28 mouse cellular contexts compared by ENCODE assay signal in the genomic region with DNA sequence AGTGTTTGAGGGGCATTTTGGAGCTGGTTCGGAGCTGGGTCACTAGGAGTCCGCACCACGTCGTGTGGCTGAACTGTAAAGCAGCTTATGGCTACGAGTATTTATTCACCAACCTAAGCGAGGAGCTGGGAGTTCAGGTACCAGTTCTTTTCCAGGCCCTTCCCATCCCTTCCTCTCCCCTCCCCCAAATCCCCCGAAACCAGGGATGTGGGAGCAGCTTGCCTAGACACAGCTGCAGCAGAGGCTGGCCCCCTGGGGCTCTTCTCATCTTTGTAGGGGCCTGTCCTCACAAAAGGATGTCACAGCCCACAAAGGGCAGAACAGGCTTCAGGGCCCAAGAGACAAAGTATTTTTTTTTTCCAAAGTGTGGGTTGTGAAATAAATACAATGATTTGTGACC. TPM values are rescaled to one million over a fixed set of nuclear protein-coding genes. Genes with fewer than 3 reads are reported as not detected.
DNase-seq lines count a peak whose midpoint lies in the region; ATAC-seq lines count a peak whose summit lies in the region.
"Had no signal": no experiment of that assay in that cellular context is flagged by ENCODE, and none has a peak within 500 bp of the region (broad histone marks: within the 10 kb centered on the region; RNA-seq: fewer than 3 reads in every experiment).

No protein-coding gene starts in this region.

- peak; percentile 19 for DNase-seq in embryonic facial prominence, embryonic 14.5 days (ENCODE audit: low spot score)
- DNase-seq in embryonic facial prominence, embryonic 10.5 days (ENCODE audit: low spot score): no peak
- DNase-seq in heart, adult 11 months: peak; percentile 78
- DNase-seq in heart, postnatal 36 days: no peak
- DNase-seq in retina, postnatal 1 day: peak; percentile 35
- no peak for DNase-seq in retina, embryonic 14.5 days (ENCODE audit: low spot score)
- DNase-seq in R1 (ENCODE audit: low read depth, low spot score): peak; percentile 57
- DNase-seq: adrenal gland, adult 2 months; adrenal gland, adult 8-10 months; adrenal gland, postnatal 10 days; adrenal gland, postnatal 14 days; adrenal gland, postnatal 25 days; adrenal gland, postnatal 36 days; B cell, adult 2 months; cerebellum, adult 11 months; cerebellum, adult 11-12 months; cerebellum, adult 18-20 months had no signal

- intact Hi-C loops in heart, postnatal 36 days (cut with DNase I): no loop called here

- H3K9me3 ChIP-seq in embryonic facial prominence, embryonic 14.5 days (ENCODE audit: control insufficient read depth, low read length): no peaks in the 10 kb centered on the region
- no peaks in the 10 kb centered on the region for H3K9me3 ChIP-seq in embryonic facial prominence, embryonic 10.5 days
- no peaks in the 10 kb centered on the region for H3K9me3 ChIP-seq in forebrain, embryonic 12.5 days
- H3K9me3 ChIP-seq: G1E had no signal

- 40% methylated on average over 7 of the region's 7 CpGs for WGBS in embryonic facial prominence, embryonic 14.5 days
- WGBS in embryonic facial prominence, embryonic 10.5 days: 32% methylated on average over 7 of the region's 7 CpGs
- 44% methylated on average over 7 of the region's 7 CpGs for WGBS in forebrain, embryonic 12.5 days

- H3K27ac ChIP-seq in embryonic facial prominence, embryonic 14.5 days (replicated peaks; ENCODE audit: low read depth, low read length): no peak overlapping the region
- H3K27ac ChIP-seq in embryonic facial prominence, embryonic 10.5 days (replicated peaks): no peak overlapping the region
- no peak overlapping the region for H3K27ac ChIP-seq in forebrain, embryonic 12.5 days

- H3K4me1 ChIP-seq in embryonic facial prominence, embryonic 14.5 days (ENCODE audit: control insufficient read depth, insufficient read depth, low read length): no peaks in the 10 kb centered on the region
- H3K4me1 ChIP-seq in embryonic facial prominence, embryonic 10.5 days: no peaks in the 10 kb centered on the region
- no peaks in the 10 kb centered on the region; the same call in 1 of the 2 replicates for H3K4me1 ChIP-seq in forebrain, embryonic 12.5 days

- 0 out of 2 replicates have a peak, but pooled peaks cover 2% of the 10 kb centered on the region for H3K36me3 ChIP-seq in embryonic facial prominence, embryonic 14.5 days (ENCODE audit: control insufficient read depth, insufficient read depth, low read length)
- no peaks in the 10 kb centered on the region for H3K36me3 ChIP-seq in embryonic facial prominence, embryonic 10.5 days (replicated peaks)
- peaks cover 21% of the 10 kb centered on the region for H3K36me3 ChIP-seq in forebrain, embryonic 12.5 days (replicated peaks)

- H3K9ac ChIP-seq in embryonic facial prominence, embryonic 14.5 days (ENCODE audit: low read depth, low read length): no peak overlapping the region
- H3K9ac ChIP-seq in forebrain, embryonic 12.5 days: no peak overlapping the region

- H3K4me3 ChIP-seq in embryonic facial prominence, embryonic 14.5 days (ENCODE audit: low read depth, low read length): no peak overlapping the region
- no peak overlapping the region for H3K4me3 ChIP-seq in embryonic facial prominence, embryonic 10.5 days
- no peak overlapping the region for H3K4me3 ChIP-seq in forebrain, embryonic 12.5 days (replicated peaks)

- no peaks in the 10 kb centered on the region for H3K27me3 ChIP-seq in embryonic facial prominence, embryonic 14.5 days (replicated peaks; ENCODE audit: control insufficient read depth, insufficient read depth, low read length)
- no peaks in the 10 kb centered on the region for H3K27me3 ChIP-seq in embryonic facial prominence, embryonic 10.5 days (replicated peaks; ENCODE audit: low read depth, poor library complexity, severe bottlenecking)
- no peaks in the 10 kb centered on the region for H3K27me3 ChIP-seq in forebrain, embryonic 12.5 days
- H3K27me3 ChIP-seq: CH12.LX, Patski had no signal

- ATAC-seq in embryonic facial prominence, embryonic 14.5 days (ENCODE audit: low read depth): no peak
- ATAC-seq in forebrain, embryonic 12.5 days (ENCODE audit: low FRiP score): no peak
- ATAC-seq: activated CD4-positive, CD25-positive, alpha-beta regulatory T cell, adult 4 months; CD4-positive, CD25-positive, alpha-beta regulatory T cell, adult 4 months; Patski had no signal

- no peak overlapping the region for H3K4me2 ChIP-seq in embryonic facial prominence, embryonic 14.5 days (ENCODE audit: low read depth, low read length)
- no peak overlapping the region for H3K4me2 ChIP-seq in forebrain, embryonic 12.5 days

RNA-seq across cellular contexts. Expression of a gene that starts 14.0 kb away (rescaled TPM):
- polyA plus RNA-seq in embryonic facial prominence, embryonic 14.5 days (2014; fragmentation: Nextera tagmentation; extraction: Ambion mirVana): 5.9 and 6.1 TPM in 2 replicates
- polyA plus RNA-seq in embryonic facial prominence, embryonic 10.5 days (2016; fragmentation: Nextera tagmentation; extraction: Ambion mirVana): 8.2 and 8.5 TPM in 2 replicates
- total RNA-seq in heart, postnatal 36 days (2021): 1 to 10 TPM; 3.3 to 5.3 TPM
- 7.7 and 8.7 TPM in 2 replicates for polyA plus RNA-seq in forebrain, embryonic 12.5 days (2016; fragmentation: Nextera tagmentation; extraction: Ambion mirVana)

RNA-seq across cellular contexts. Expression of a gene that starts 15.5 kb away (rescaled TPM):
- polyA plus RNA-seq in embryonic facial prominence, embryonic 14.5 days (2014; fragmentation: Nextera tagmentation; extraction: Ambion mirVana): 3.9 and 20.3 TPM in 2 replicates
- polyA plus RNA-seq in embryonic facial prominence, embryonic 10.5 days (2016; fragmentation: Nextera tagmentation; extraction: Ambion mirVana): 0.41 and 0.84 TPM in 2 replicates
- 1 to 10 TPM; 2.4 to 2.7 TPM for total RNA-seq in heart, postnatal 36 days (2021)
- polyA plus RNA-seq in forebrain, embryonic 12.5 days (2016; fragmentation: Nextera tagmentation; extraction: Ambion mirVana): 2.1 and 3.2 TPM in 2 replicates
- total RNA-seq: adrenal gland, adult 18-20 months; adrenal gland, adult 2 months; adrenal gland, postnatal 14 days; CH12.LX; ES-E14; G1E; MEL had no signal
- polyA plus RNA-seq: activated CD4-positive, CD25-positive, alpha-beta regulatory T cell, adult 4 months; adrenal gland, adult 2 months; C2C12; CD4-positive, CD25-positive, alpha-beta regulatory T cell, adult 4 months; G1E had no signal

RNA-seq across cellular contexts. Expression of a gene that starts 36.9 kb away (rescaled TPM):
- 14.4 and 14.7 TPM in 2 replicates for polyA plus RNA-seq in embryonic facial prominence, embryonic 14.5 days (2014; fragmentation: Nextera tagmentation; extraction: Ambion mirVana)
- 37.1 and 37.6 TPM in 2 replicates for polyA plus RNA-seq in embryonic facial prominence, embryonic 10.5 days (2016; fragmentation: Nextera tagmentation; extraction: Ambion mirVana)
- total RNA-seq in heart, postnatal 36 days (2021): under 1 TPM; 0.60 to 0.78 TPM
- polyA plus RNA-seq in forebrain, embryonic 12.5 days (2016; fragmentation: Nextera tagmentation; extraction: Ambion mirVana): 37.8 and 40.3 TPM in 2 replicates

RNA-seq across cellular contexts. Expression of a gene that starts 40.9 kb away (rescaled TPM):
- not detected in 2 replicates for polyA plus RNA-seq in embryonic facial prominence, embryonic 14.5 days (2014; fragmentation: Nextera tagmentation; extraction: Ambion mirVana)
- polyA plus RNA-seq in embryonic facial prominence, embryonic 10.5 days (2016; fragmentation: Nextera tagmentation; extraction: Ambion mirVana): not detected in 2 replicates
- not detected for total RNA-seq in heart, postnatal 36 days (2021)
- polyA plus RNA-seq in forebrain, embryonic 12.5 days (2016; fragmentation: Nextera tagmentation; extraction: Ambion mirVana): not detected in 2 replicates
- total RNA-seq: adrenal gland, postnatal 14 days; ES-E14; MEL had no signal
- polyA plus RNA-seq: activated CD4-positive, CD25-positive, alpha-beta regulatory T cell, adult 4 months; adrenal gland, adult 2 months; brain, embryonic 14.5 days; C2C12; CD4-positive, CD25-positive, alpha-beta regulatory T cell, adult 4 months; G1E had no signal

Comparison
In these comparisons a context has a peak if more than half of its experiments do, and no peak if none do; other contexts are left out.
1. DNase-seq: peak in embryonic facial prominence, embryonic 14.5 days (single experiment), heart, adult 11 months (single experiment), retina, postnatal 1 day (single experiment) and R1 (single experiment); none in embryonic facial prominence, embryonic 10.5 days (single experiment), heart, postnatal 36 days (0 of 2) and retina, embryonic 14.5 days (single experiment).